Mouse (Mus musculus) macrophage (primary cell): ENCODE data around the gene Lpar5. TPM values are rescaled to one million over a fixed set of nuclear protein-coding genes. Genes with fewer than 3 reads are reported as not detected.
"Not testable (repeated sequence)": the region's sequence is repeated elsewhere in the genome, so short reads cannot be mapped to it uniquely, and the experiment has no call there.

Source experiments
- H3K27ac ChIP-seq: fragments of 350-480 bp; formaldehyde crosslinking; 2 replicates; pipeline ENCODE4 v1.9.0; 2021
- H3K36me3 ChIP-seq: fragments of 350-480 bp; formaldehyde crosslinking; 2 replicates; pipeline ENCODE4 v1.9.0; 2021; ENCODE audit errors: inconsistent target
- H3K4me3 ChIP-seq: fragments of 350-480 bp; formaldehyde crosslinking; 2 replicates; pipeline ENCODE4 v1.9.0; 2021; ENCODE audit errors: inconsistent target
- H3K79me2 ChIP-seq: fragments of 350-480 bp; formaldehyde crosslinking; 2 replicates; pipeline ENCODE4 v1.9.0; 2021; ENCODE audit errors: inconsistent target
- WGBS: methylation state at CpG from one replicate; pipeline ENCODE4 v1.1.7; 2026; ENCODE audit warnings: inconsistent platforms; ENCODE audit not compliant: missing documents; 5-methylcytosine and 5-hydroxymethylcytosine counted together
- polyA plus RNA-seq: library from polyadenylated mRNA; stranded (reverse); fragments of 250-400 nt; gene quantifications from 3 replicates; pipeline ENCODE4 v1.2.4, GENCODE M21; 2018; ENCODE audit warnings: inconsistent platforms
- total RNA-seq, 78 experiments: library from RNA; depleted of rRNA; stranded (reverse); fragments of 250-400 nt; gene quantifications; 1 replicate in 9 of 78; 2 replicates in 24 of 78; 3 replicates in 43 of 78; 4 replicates in 2 of 78; pipeline ENCODE4 v1.2.4; 2018; ENCODE audit warnings: inconsistent platforms in 56 of 78

Gene Lpar5
- total RNA-seq (2018; cell fraction: chromatin; rRNA removed), result 10 to 100 TPM in 1 of 26 experiments, 1 to 10 TPM in 16, under 1 TPM in 5, not detected in 4; 0.50 to 13.9 (median 1.9) TPM
- 10 to 100 TPM in 23 of 26 experiments, 1 to 10 TPM in 3; 4.7 to 33.3 (median 20.4) TPM for total RNA-seq (2018; cell fraction: cytosol; rRNA removed)
- 10 to 100 TPM in 19 of 26 experiments, 1 to 10 TPM in 7; 1.1 to 37.2 (median 12.8) TPM for total RNA-seq (2018; cell fraction: nucleus; rRNA removed)
- 10.0 to 28.0 TPM (median 23.5 TPM) in 3 replicates for polyA plus RNA-seq

GRCm38 (mm10) chr6:125067571-125067995 is at the start of gene Lpar5:
Gene Lpar5, plus strand, starts transcription at chr6:125067920.
- Histone ChIP-seq H3K36me3 (no peaks in the 10 kb centered on the region), H3K4me3 (no peak within 1 kb of the TSS), H3K27ac (no peak within 1 kb of the TSS), H3K79me2 (peaks cover 3% of the 10 kb centered on the region)
- WGBS, result 95% methylated on average over 6 of the region's 8 CpGs

- H3K36me3 ChIP-seq, result peaks cover 83% of the 10 kb centered on the region
- whole genome bisulfite sequencing, result 46% methylated on average over 3 of the region's 9 CpGs
- H3K27ac ChIP-seq, H3K4me3 ChIP-seq: not testable (repeated sequence)
- peaks cover 26% of the 10 kb centered on the region; the same call in 1 of the 2 replicates for H3K79me2 ChIP-seq
Observed at GRCm38 (mm10) chr6:125030532-125030931, 37.2 kb upstream of the Lpar5 start.

- no peak overlapping the region for H3K4me3 ChIP-seq
- peaks cover 15% of the 10 kb centered on the region; the same call in 1 of the 2 replicates for H3K79me2 ChIP-seq
- H3K27ac ChIP-seq, result no peak overlapping the region
- H3K36me3 ChIP-seq, result peaks cover 78% of the 10 kb centered on the region
- 95% methylated on average over 15 of the region's 16 CpGs for WGBS
Observed at GRCm38 (mm10) chr6:125031604-125032003, 36.1 kb upstream of the Lpar5 start.

GRCm38 (mm10) chr6:125038666-125039065 is 29.1 kb upstream of the Lpar5 start:
- Histone ChIP-seq H3K79me2 (peaks cover 34% of the 10 kb centered on the region), H3K27ac (peak overlapping the region; percentile 84), H3K4me3 (peak overlapping the region; percentile 83), H3K36me3 (peaks cover 29% of the 10 kb centered on the region)
- WGBS, result 76% methylated on average over 4 of the region's 4 CpGs

GRCm38 (mm10) chr6:125039131-125039530 is 28.6 kb upstream of the Lpar5 start:
- peak overlapping the region; percentile 83 for H3K4me3 ChIP-seq
- 9% methylated on average over 8 of the region's 8 CpGs for WGBS
- H3K36me3 ChIP-seq, result peaks cover 29% of the 10 kb centered on the region
- peaks cover 35% of the 10 kb centered on the region for H3K79me2 ChIP-seq
- H3K27ac ChIP-seq, result peak overlapping the region; percentile 84

GRCm38 (mm10) chr6:125039533-125040153 is 28.1 kb upstream of the Lpar5 start, which contains the start of gene Ing4:
Gene Ing4, plus strand, starts transcription at chr6:125039760.
- H3K36me3 ChIP-seq, result peaks cover 29% of the 10 kb centered on the region
- under 1% methylated on average over 26 of the region's 26 CpGs for WGBS
- peaks cover 35% of the 10 kb centered on the region for H3K79me2 ChIP-seq
- peak within 1 kb of the TSS; percentile 83 for H3K4me3 ChIP-seq
- H3K27ac ChIP-seq, result peak within 1 kb of the TSS; percentile 84

GRCm38 (mm10) chr6:125040221-125040620 is 27.5 kb upstream of the Lpar5 start:
- Histone ChIP-seq H3K4me3 (peak overlapping the region; percentile 83), H3K27ac (peak overlapping the region; percentile 84), H3K36me3 (peaks cover 28% of the 10 kb centered on the region), H3K79me2 (peaks cover 35% of the 10 kb centered on the region)
- WGBS, result 4% methylated on average over 7 of the region's 7 CpGs

- Histone ChIP-seq H3K79me2 (peaks cover 35% of the 10 kb centered on the region), H3K27ac (peak overlapping the region; percentile 84), H3K4me3 (peak overlapping the region; percentile 83; the same call in 1 of the 2 replicates), H3K36me3 (peaks cover 26% of the 10 kb centered on the region)
- WGBS, result 16% methylated on average over 7 of the region's 7 CpGs
Observed at GRCm38 (mm10) chr6:125041047-125041446, 26.7 kb upstream of the Lpar5 start.

- H3K27ac ChIP-seq, result peak overlapping the region; percentile 84
- H3K4me3 ChIP-seq, result no peak overlapping the region
- peaks cover 35% of the 10 kb centered on the region for H3K79me2 ChIP-seq
- 90% methylated on average over 7 of the region's 7 CpGs for WGBS
- H3K36me3 ChIP-seq, result peaks cover 27% of the 10 kb centered on the region
Observed at GRCm38 (mm10) chr6:125042081-125042480, 25.6 kb upstream of the Lpar5 start.

- H3K79me2 ChIP-seq, result peaks cover 21% of the 10 kb centered on the region
- 43% methylated on average over 5 of the region's 5 CpGs for WGBS
- no peak overlapping the region for H3K27ac ChIP-seq
- H3K4me3 ChIP-seq, result no peak overlapping the region
- peaks cover 69% of the 10 kb centered on the region for H3K36me3 ChIP-seq
Observed at GRCm38 (mm10) chr6:125046691-125047090, 21.0 kb upstream of the Lpar5 start.

GRCm38 (mm10) chr6:125049678-125050077 is 18.0 kb upstream of the Lpar5 start, which contains the start of gene Acrbp:
Gene Acrbp, plus strand, starts transcription at chr6:125049689.
- H3K79me2 ChIP-seq, result no peaks in the 10 kb centered on the region
- WGBS, result 85% methylated on average over 17 of the region's 20 CpGs
- no peak within 1 kb of the TSS for H3K4me3 ChIP-seq
- peaks cover 73% of the 10 kb centered on the region for H3K36me3 ChIP-seq
- no peak within 1 kb of the TSS for H3K27ac ChIP-seq

- 57% methylated on average over 3 of the region's 5 CpGs for WGBS
Observed at GRCm38 (mm10) chr6:125051237-125051636, 16.5 kb upstream of the Lpar5 start.

GRCm38 (mm10) chr6:125061493-125061892 is 6.2 kb upstream of the Lpar5 start:
- H3K27ac ChIP-seq, result no peak overlapping the region
- H3K4me3 ChIP-seq, result no peak overlapping the region
- WGBS, result 98% methylated on average over 6 of the region's 6 CpGs
- H3K36me3 ChIP-seq, result no peaks in the 10 kb centered on the region
- no peaks in the 10 kb centered on the region for H3K79me2 ChIP-seq

More at GRCm38 (mm10) chr6:125051237-125051636, 16.5 kb upstream of the Lpar5 start:
- Histone ChIP-seq H3K4me3 (no peak overlapping the region), H3K27ac (no peak overlapping the region), H3K79me2 (no peaks in the 10 kb centered on the region), H3K36me3 (peaks cover 66% of the 10 kb centered on the region)

GRCm38 (mm10) chr6:125062511-125062910 is 5.2 kb upstream of the Lpar5 start:
- H3K79me2 ChIP-seq, result no peaks in the 10 kb centered on the region
- 87% methylated on average over 5 of the region's 5 CpGs for WGBS
- no peak overlapping the region for H3K27ac ChIP-seq
- no peak overlapping the region for H3K4me3 ChIP-seq
- no peaks in the 10 kb centered on the region for H3K36me3 ChIP-seq

GRCm38 (mm10) chr6:125063906-125064305 is 3.8 kb upstream of the Lpar5 start:
- Histone ChIP-seq H3K79me2 (no peaks in the 10 kb centered on the region), H3K36me3 (no peaks in the 10 kb centered on the region), H3K4me3 (no peak overlapping the region), H3K27ac (no peak overlapping the region)
- WGBS, result 95% methylated on average over 6 of the region's 6 CpGs
